Mouse (Mus musculus) lung, adult 2 months (tissue): ENCODE results near the gene Cnbd2.
A peak's percentile ranks its signal among the peaks of the same experiment; 100 is the strongest.

ENCODE experiments used
- CTCF ChIP-seq: fragments of 200-500 bp; IDR thresholded peaks from 2 replicates; pipeline ENCODE4 v1.5.1; 2011; ENCODE audit warnings: mild to moderate bottlenecking, low read length, control low read depth; ENCODE audit not compliant: insufficient read depth
- POLR2A ChIP-seq: fragments of 200-500 bp; IDR thresholded peaks from 2 replicates; pipeline ENCODE4 v1.6.1; 2011; ENCODE audit warnings: low read depth, mild to moderate bottlenecking, control low read depth, low read length, borderline replicate concordance; ENCODE audit errors: extremely low read depth

- TF ChIP-seq CTCF (peak; percentile 82), POLR2A (no peak; the same call in 1 of the 2 replicates)
Observed at GRCm38 (mm10) chr2:156278226-156279017, 33.7 kb upstream of the Cnbd2 start.
